Mouse (Mus musculus) stomach, embryonic 15.5 days (tissue): ENCODE results near the gene H2afx. TPM values are rescaled to one million over a fixed set of nuclear protein-coding genes. Genes with fewer than 3 reads are reported as not detected.
A peak's percentile ranks its signal among the peaks of the same experiment; 100 is the strongest.
"Not testable (repeated sequence)": the region's sequence is repeated elsewhere in the genome, so short reads cannot be mapped to it uniquely, and the experiment has no call there.

Experiments
- ATAC-seq: fragments of 200-750 bp; cut with Nextera tagmentation; 2 replicates; pipeline ENCODE4 v1.8.0; 2017; ENCODE audit warnings: low read depth, moderate number of reproducible peaks, moderate TSS enrichment; ENCODE audit not compliant: insufficient read depth, low FRiP score
- H3K27ac ChIP-seq: fragments of 300-500 bp; sonication (generic); 2 replicates; pipeline ENCODE4 v1.5.1; 2015; ENCODE audit warnings: mild to moderate bottlenecking, inconsistent platforms
- H3K27me3 ChIP-seq: fragments of 300-500 bp; sonication (generic); replicated peaks from 2 replicates; pipeline ENCODE4 v1.6.1; 2015; ENCODE audit warnings: inconsistent platforms
- H3K36me3 ChIP-seq: fragments of 300-500 bp; sonication (generic); 2 replicates; pipeline ENCODE4 v1.6.1; 2015; ENCODE audit warnings: inconsistent platforms
- H3K4me1 ChIP-seq: fragments of 300-500 bp; sonication (generic); 2 replicates; pipeline ENCODE4 v1.6.1; 2015; ENCODE audit warnings: inconsistent platforms
- H3K4me2 ChIP-seq: fragments of 300-500 bp; sonication (generic); 2 replicates; pipeline ENCODE4 v1.6.1; 2015; ENCODE audit warnings: mild to moderate bottlenecking, inconsistent platforms
- H3K4me3 ChIP-seq: fragments of 300-500 bp; sonication (generic); replicated peaks from 2 replicates; pipeline ENCODE4 v1.5.1; 2015; ENCODE audit warnings: inconsistent platforms
- H3K9ac ChIP-seq: fragments of 300-500 bp; sonication (generic); 2 replicates; pipeline ENCODE4 v1.6.1; 2015; ENCODE audit warnings: inconsistent platforms
- H3K9me3 ChIP-seq: fragments of 300-500 bp; sonication (generic); 2 replicates; pipeline ENCODE4 v1.6.1; 2016; ENCODE audit warnings: inconsistent platforms
- WGBS: fragments of 180-500 bp; shearing (Covaris S2); methylation state at CpG from one replicate; pipeline ENCODE4 v1.1.7; 2015; 5-methylcytosine and 5-hydroxymethylcytosine counted together
- microRNA-seq: library from miRNA; unstranded; fragments of <30 nt; microRNA quantifications from one replicate; pipeline ENCODE4, GENCODE M21; 2016
- polyA plus RNA-seq: library from polyadenylated mRNA; unstranded; fragments of >200 nt; fragmentation: Nextera tagmentation; extraction: Ambion mirVana; gene quantifications from 2 replicates; pipeline ENCODE4 v1.2.1, GENCODE M21; 2015

The H2afx gene
- polyA plus RNA-seq, 1 experiment from 2014 or later, result 267 TPM

GRCm38 (mm10) chr9:44364480-44364879 is 30.0 kb downstream of the H2afx start:
- Histone ChIP-seq H3K9ac (no peak overlapping the region), H3K4me1 (peaks cover 7% of the 10 kb centered on the region; the same call in 1 of the 2 replicates), H3K27me3 (no peaks in the 10 kb centered on the region), H3K27ac (no peak overlapping the region), H3K4me3 (no peak overlapping the region), H3K4me2 (no peak overlapping the region), H3K9me3 (no peaks in the 10 kb centered on the region), H3K36me3 (peaks cover under 1% of the 10 kb centered on the region; the same call in 1 of the 2 replicates)
- WGBS, result 59% methylated on average over 3 of the region's 3 CpGs
- ATAC-seq, result no peak

DNA sequence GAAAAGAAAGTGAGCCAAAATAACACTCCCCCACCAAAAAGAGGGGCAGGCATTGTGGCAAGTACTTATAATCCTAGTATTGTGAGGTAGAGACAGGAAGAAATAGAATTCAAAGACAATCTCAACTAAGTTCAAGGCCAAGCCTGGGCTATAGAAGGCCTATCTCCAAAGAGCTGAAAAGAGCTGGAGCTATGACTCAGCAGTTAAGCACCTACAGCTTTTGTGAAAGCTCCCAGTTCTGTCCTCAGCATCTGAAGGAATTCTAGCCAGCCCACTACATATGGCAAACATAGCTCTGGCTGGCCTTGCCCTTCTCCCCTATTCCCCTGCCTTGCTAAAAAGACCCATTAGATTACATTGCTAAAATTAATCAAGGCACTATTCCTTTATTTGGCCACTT is 38.9 kb downstream of the H2afx start:
- Histone ChIP-seq H3K9ac (no peak overlapping the region), H3K4me1 (no peaks in the 10 kb centered on the region), H3K4me2 (no peak overlapping the region), H3K9me3 (no peaks in the 10 kb centered on the region), H3K27ac (no peak overlapping the region), H3K4me3 (no peak overlapping the region), H3K27me3 (no peaks in the 10 kb centered on the region), H3K36me3 (no peaks in the 10 kb centered on the region)
- no peak for ATAC-seq

DNA sequence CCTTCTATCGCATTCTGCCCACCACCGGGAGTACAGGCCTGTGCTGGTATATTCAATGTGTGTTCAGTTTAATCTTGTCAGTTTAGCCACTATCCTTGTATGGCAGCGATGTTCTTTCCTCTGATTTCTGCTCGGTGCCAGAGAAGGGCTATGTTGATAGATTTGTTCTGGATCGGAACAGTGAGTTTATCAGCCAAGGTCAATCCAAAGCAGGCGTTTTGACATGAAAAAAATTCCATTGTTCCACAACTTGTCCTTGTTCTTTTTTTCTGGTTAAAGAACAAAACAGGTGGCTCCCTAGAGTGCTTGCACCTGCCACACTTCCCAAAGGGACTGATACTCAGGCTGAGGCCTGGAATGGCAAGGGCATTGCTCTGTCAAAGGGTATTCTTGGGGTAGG is 41.6 kb downstream of the H2afx start:
- Histone ChIP-seq H3K27me3 (no peaks in the 10 kb centered on the region), H3K36me3 (peaks cover under 1% of the 10 kb centered on the region; the same call in 1 of the 2 replicates), H3K9me3 (no peaks in the 10 kb centered on the region), H3K4me2 (no peak overlapping the region), H3K27ac (no peak overlapping the region), H3K4me3 (no peak overlapping the region), H3K9ac (no peak overlapping the region), H3K4me1 (peaks cover 11% of the 10 kb centered on the region; the same call in 1 of the 2 replicates)
- WGBS, result 83% methylated on average over 6 of the region's 6 CpGs
- ATAC-seq, result no peak

DNA sequence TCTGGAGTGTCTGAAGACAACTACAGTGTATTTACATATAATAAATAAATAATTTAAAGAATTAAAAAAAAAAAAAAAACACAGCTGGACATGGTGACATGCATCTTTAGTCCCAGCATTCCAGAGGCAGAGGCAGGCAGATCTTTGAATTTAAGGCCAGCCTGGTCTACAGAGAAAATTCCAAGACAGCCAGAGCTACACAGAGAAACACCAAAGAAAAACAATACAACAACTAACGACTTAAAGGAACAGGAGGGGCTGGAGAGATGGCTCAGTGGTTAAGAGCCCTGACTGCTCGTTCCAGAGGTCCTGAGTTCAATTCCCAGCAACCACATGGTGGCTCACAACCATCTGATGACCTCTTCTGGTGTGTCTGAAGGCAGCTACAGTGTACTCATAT is 42.8 kb downstream of the H2afx start:
- H3K27ac ChIP-seq, H3K9ac ChIP-seq, H3K27me3 ChIP-seq, H3K4me2 ChIP-seq, H3K9me3 ChIP-seq, H3K4me3 ChIP-seq, ATAC-seq: not testable (repeated sequence)
- 84% methylated on average over 2 of the region's 2 CpGs for WGBS
- Histone ChIP-seq H3K36me3 (peaks cover 13% of the 10 kb centered on the region), H3K4me1 (peaks cover 14% of the 10 kb centered on the region; the same call in 1 of the 2 replicates)

- 77% methylated on average over 5 of the region's 5 CpGs for WGBS
- Histone ChIP-seq H3K4me1 (peaks cover 14% of the 10 kb centered on the region; the same call in 1 of the 2 replicates), H3K9ac (peak overlapping the region; percentile 56; the same call in 1 of the 2 replicates), H3K9me3 (no peaks in the 10 kb centered on the region), H3K4me2 (peak overlapping the region; percentile 66), H3K36me3 (peaks cover 22% of the 10 kb centered on the region), H3K4me3 (peak overlapping the region; percentile 78), H3K27ac (peak overlapping the region; percentile 83), H3K27me3 (no peaks in the 10 kb centered on the region)
- no peak for ATAC-seq
These were observed 43.7 kb downstream of the H2afx start for GRCm38 (mm10) chr9:44378153-44378730.

DNA sequence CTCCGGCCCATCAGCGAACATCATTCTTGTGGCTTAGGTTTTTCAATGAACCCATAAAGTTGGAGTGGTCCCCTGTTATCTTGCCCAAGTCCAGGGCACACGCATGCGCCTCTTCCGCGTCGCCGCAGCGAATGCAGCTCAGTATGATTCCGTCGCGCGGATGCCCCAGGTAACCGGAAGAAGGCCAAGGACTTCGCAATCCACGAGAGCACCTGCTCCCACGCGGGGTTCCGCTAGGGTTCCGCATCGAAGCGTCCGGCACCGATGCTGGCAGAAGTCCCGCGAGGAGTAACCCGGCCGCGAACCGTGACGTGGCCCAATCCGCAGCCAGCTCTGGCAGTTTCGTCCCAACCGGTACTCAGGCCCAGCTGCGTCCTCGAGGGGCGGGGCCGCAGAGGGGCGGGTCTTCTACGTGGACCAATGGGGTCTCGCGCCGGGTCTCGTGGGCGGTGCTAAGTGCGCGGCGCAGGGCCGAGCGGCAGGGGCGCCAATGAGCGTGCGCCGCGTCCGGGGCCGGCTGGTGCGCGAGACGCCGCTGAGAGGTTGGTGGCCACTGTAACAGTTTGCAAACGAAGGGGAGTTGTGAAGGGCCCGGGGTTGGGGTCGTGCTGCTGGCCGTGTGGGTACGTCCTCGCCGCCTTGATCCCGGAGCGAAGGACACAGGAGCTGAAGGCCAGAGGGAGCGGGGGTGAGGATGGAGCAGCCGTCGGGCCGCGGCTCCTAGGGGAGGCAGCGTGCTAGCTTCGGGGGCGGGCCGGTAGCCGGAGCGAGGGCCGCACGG is 44.8 kb downstream of the H2afx start, which contains the start of gene Hyou1:
Gene Hyou1, plus strand, starts transcription at position 437 of the 781 bp plus-strand sequence.
- peak within 1 kb of the TSS; percentile 78 for H3K4me3 ChIP-seq
- peak within 1 kb of the TSS; percentile 83 for H3K27ac ChIP-seq
- H3K4me1 ChIP-seq, result peaks cover 14% of the 10 kb centered on the region; the same call in 1 of the 2 replicates
- H3K9ac ChIP-seq, result peak within 1 kb of the TSS; percentile 86
- H3K27me3 ChIP-seq, result no peaks in the 10 kb centered on the region
- no peaks in the 10 kb centered on the region for H3K9me3 ChIP-seq
- WGBS, result under 1% methylated on average over 83 of the region's 83 CpGs
- ATAC-seq, result peak; percentile 97
- H3K36me3 ChIP-seq, result peaks cover 32% of the 10 kb centered on the region
- peak within 1 kb of the TSS; percentile 80 for H3K4me2 ChIP-seq

DNA sequence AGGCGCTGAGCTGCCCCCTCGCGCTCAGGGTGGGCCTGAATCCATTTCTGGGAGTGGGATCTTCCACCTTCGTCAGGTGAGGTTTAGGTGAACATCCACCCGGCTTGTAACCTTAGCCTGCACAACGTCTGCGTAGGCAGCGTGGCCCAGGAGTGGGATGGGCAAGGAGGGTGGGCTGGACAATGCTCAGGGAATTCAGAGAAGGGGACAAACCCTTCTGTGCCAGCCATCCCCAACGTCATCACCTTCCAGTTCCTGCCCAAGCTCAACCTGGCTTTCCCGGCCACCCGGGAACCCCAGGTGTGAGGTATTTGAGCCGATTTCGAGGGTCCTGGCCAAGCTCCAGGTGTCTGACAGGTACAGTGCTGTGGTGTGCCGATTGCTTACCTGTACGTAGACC is 45.4 kb downstream of the H2afx start:
- H3K9ac ChIP-seq, result peak overlapping the region; percentile 86
- no peaks in the 10 kb centered on the region for H3K27me3 ChIP-seq
- H3K4me3 ChIP-seq, result peak overlapping the region; percentile 78
- ATAC-seq, result no peak
- peaks cover 14% of the 10 kb centered on the region; the same call in 1 of the 2 replicates for H3K4me1 ChIP-seq
- peak overlapping the region; percentile 80 for H3K4me2 ChIP-seq
- H3K36me3 ChIP-seq, result peaks cover 38% of the 10 kb centered on the region
- peak overlapping the region; percentile 78 for H3K27ac ChIP-seq
- WGBS, result 3% methylated on average over 15 of the region's 15 CpGs
- no peaks in the 10 kb centered on the region for H3K9me3 ChIP-seq

DNA sequence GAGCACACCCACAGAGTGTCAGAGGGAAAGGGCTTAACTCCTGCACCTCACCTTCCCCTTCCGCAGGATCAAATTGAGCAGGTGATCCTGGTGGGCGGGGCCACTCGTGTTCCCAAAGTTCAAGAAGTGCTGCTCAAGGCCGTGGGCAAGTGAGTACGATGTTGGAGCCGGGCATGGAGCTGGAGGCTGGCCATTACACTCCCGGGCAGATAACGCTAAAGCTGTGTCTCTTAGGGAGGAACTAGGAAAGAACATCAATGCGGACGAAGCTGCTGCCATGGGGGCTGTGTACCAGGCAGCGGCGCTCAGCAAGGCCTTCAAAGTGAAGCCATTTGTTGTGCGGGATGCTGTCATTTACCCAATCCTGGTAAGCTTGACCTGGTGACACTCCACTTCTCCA is 50.1 kb downstream of the H2afx start:
- no peaks in the 10 kb centered on the region for H3K27me3 ChIP-seq
- peaks cover 14% of the 10 kb centered on the region; the same call in 1 of the 2 replicates for H3K4me1 ChIP-seq
- no peak overlapping the region for H3K4me3 ChIP-seq
- 88% methylated on average over 13 of the region's 13 CpGs for WGBS
- H3K4me2 ChIP-seq, result no peak overlapping the region
- H3K9me3 ChIP-seq, result no peaks in the 10 kb centered on the region
- H3K36me3 ChIP-seq, result peaks cover 79% of the 10 kb centered on the region
- no peak overlapping the region for H3K9ac ChIP-seq
- no peak for ATAC-seq
- H3K27ac ChIP-seq, result no peak overlapping the region

Small RNA genes lying within 50 kb of the gene (microRNA-seq; reads per million reads assigned to microRNA genes)
- not detected for gene Gm44335

Other genes starting within 250 kb of the H2afx start
- 0.18 TPM in 2 replicates for gene Mfrp, start 233.0 kb upstream of the H2afx start, polyA plus RNA-seq
- 2.8 and 3.3 TPM in 2 replicates for gene C1qtnf5, start 227.4 kb upstream of the H2afx start, polyA plus RNA-seq
- gene Gm49380, start 221.2 kb upstream of the H2afx start, polyA plus RNA-seq, result 0.14 and 0.18 TPM in 2 replicates
- 59.9 and 60.8 TPM in 2 replicates for gene Rnf26, start 221.2 kb upstream of the H2afx start, polyA plus RNA-seq
- 38.3 and 43.0 TPM in 2 replicates for gene Mcam, start 200.2 kb upstream of the H2afx start, polyA plus RNA-seq
- 12.4 and 13.6 TPM in 2 replicates for gene Cbl, start 100.6 kb upstream of the H2afx start, polyA plus RNA-seq
- 0.23 TPM in 1 of 2 replicates, not detected in the other for gene Ccdc153, start 94.0 kb upstream of the H2afx start, polyA plus RNA-seq
- gene Pdzd3, start 83.2 kb upstream of the H2afx start, polyA plus RNA-seq, result 2.5 and 2.9 TPM in 2 replicates
- gene Nlrx1, start 66.1 kb upstream of the H2afx start, polyA plus RNA-seq, result 8.9 TPM in 2 replicates
- 4.6 and 5.1 TPM in 2 replicates for gene Abcg4, start 46.1 kb upstream of the H2afx start, polyA plus RNA-seq
- 20.3 and 21.4 TPM in 2 replicates for gene Hinfp, start 29.0 kb upstream of the H2afx start, polyA plus RNA-seq
- 7.9 and 10.1 TPM in 2 replicates for gene C2cd2l, start 14.4 kb upstream of the H2afx start, polyA plus RNA-seq
- 33.2 and 33.5 TPM in 2 replicates for gene Dpagt1, start 8.7 kb upstream of the H2afx start, polyA plus RNA-seq
- 155 and 202 TPM in 2 replicates for gene Hmbs, start 9.5 kb downstream of the H2afx start, polyA plus RNA-seq
- gene Vps11, start 27.0 kb downstream of the H2afx start, polyA plus RNA-seq, result 25.8 and 26.4 TPM in 2 replicates
- 30.6 and 36.2 TPM in 2 replicates for gene Hyou1, start 44.8 kb downstream of the H2afx start, polyA plus RNA-seq
- 31.1 and 34.1 TPM in 2 replicates for gene Slc37a4, start 62.2 kb downstream of the H2afx start, polyA plus RNA-seq
- 1,740 and 2,121 TPM in 2 replicates for gene Rps25, start 72.4 kb downstream of the H2afx start, polyA plus RNA-seq
- 115 and 125 TPM in 2 replicates for gene Trappc4, start 72.9 kb downstream of the H2afx start, polyA plus RNA-seq
- gene Ccdc84, start 83.9 kb downstream of the H2afx start, polyA plus RNA-seq, result 27.4 and 27.9 TPM in 2 replicates
- not detected in 2 replicates for gene Foxr1, start 106.4 kb downstream of the H2afx start, polyA plus RNA-seq
- 18.2 and 26.2 TPM in 2 replicates for gene Upk2, start 120.3 kb downstream of the H2afx start, polyA plus RNA-seq
- 12.0 and 12.1 TPM in 2 replicates for gene Bcl9l, start 148.1 kb downstream of the H2afx start, polyA plus RNA-seq
- 0.54 and 0.62 TPM in 2 replicates for gene Cxcr5, start 227.2 kb downstream of the H2afx start, polyA plus RNA-seq